Mouse (Mus musculus) neural tube, embryonic 12.5 days (tissue): ENCODE measurements around the gene Hipk4. TPM values are rescaled to one million over a fixed set of nuclear protein-coding genes. Genes with fewer than 3 reads are reported as not detected.
A peak's percentile ranks its signal among the peaks of the same experiment; 100 is the strongest.

ENCODE experiments used
- ATAC-seq: fragments of 200-750 bp; cut with Nextera tagmentation; 2 replicates; pipeline ENCODE4 v1.8.0; 2017; ENCODE audit warnings: low read depth, mild to moderate bottlenecking, moderate TSS enrichment, moderate library complexity; ENCODE audit not compliant: low FRiP score
- H3K27ac ChIP-seq: fragments of 300-500 bp; sonication (generic); 2 replicates; pipeline ENCODE4 v1.5.1; 2016
- H3K27me3 ChIP-seq: fragments of 300-500 bp; sonication (generic); replicated peaks from 2 replicates; pipeline ENCODE4 v1.6.1; 2016; ENCODE audit warnings: mild to moderate bottlenecking
- H3K36me3 ChIP-seq: fragments of 300-500 bp; sonication (generic); 2 replicates; pipeline ENCODE4 v1.6.1; 2016; ENCODE audit warnings: mild to moderate bottlenecking
- H3K4me1 ChIP-seq: fragments of 300-500 bp; sonication (generic); 2 replicates; pipeline ENCODE4 v1.6.1; 2016
- H3K4me2 ChIP-seq: fragments of 300-500 bp; sonication (generic); replicated peaks from 2 replicates; pipeline ENCODE4 v1.6.1; 2016; ENCODE audit warnings: mild to moderate bottlenecking
- H3K4me3 ChIP-seq: fragments of 300-500 bp; sonication (generic); 2 replicates; pipeline ENCODE4 v1.5.1; 2016
- H3K9ac ChIP-seq: fragments of 300-500 bp; sonication (generic); 2 replicates; pipeline ENCODE4 v1.6.1; 2016; ENCODE audit warnings: mild to moderate bottlenecking
- H3K9me3 ChIP-seq: fragments of 300-500 bp; sonication (generic); 2 replicates; pipeline ENCODE4 v1.6.1; 2016; ENCODE audit warnings: mild to moderate bottlenecking
- WGBS: fragments of 180-500 bp; shearing (Covaris S2); methylation state at CpG from one replicate; pipeline ENCODE4 v1.1.7; 2016; 5-methylcytosine and 5-hydroxymethylcytosine counted together
- polyA plus RNA-seq: library from polyadenylated mRNA; unstranded; fragments of >200 nt; fragmentation: Nextera tagmentation; extraction: Ambion mirVana; gene quantifications from 2 replicates; pipeline ENCODE4 v1.2.1, GENCODE M21; 2016

Gene Hipk4
- polyA plus RNA-seq, 1 experiment from 2014 or later: 0.44 TPM

DNA sequence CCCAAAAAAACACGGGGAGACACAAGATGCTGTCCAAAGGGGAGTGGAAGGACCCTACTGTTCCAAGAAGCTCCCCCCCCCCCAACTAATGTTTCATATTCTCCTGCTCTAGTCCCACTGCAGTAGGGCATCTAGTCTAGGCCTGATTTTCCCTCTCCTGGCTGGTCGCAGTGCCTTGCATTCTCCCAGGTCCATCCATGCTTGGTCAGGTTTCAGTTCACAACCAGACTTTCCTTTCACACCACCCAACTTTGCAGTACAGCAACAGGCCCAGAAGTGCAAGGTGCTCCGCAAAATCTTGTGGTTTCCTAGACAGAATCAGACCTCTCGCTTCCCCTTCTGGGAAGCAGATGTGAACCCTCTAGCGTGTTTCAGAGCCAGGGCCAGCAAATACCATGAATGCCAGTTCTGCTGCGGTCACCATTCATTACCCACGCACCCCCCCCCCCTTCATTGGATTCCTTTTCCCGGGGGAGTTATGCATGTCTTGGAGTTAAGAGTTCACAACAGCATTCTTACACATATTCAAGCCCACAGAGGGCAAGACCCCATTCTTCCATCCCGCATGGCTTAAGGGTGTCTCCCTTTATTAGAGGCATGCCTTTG, 16.2 kb upstream of the Hipk4 start:
- Histone ChIP-seq H3K9ac (0 out of 2 replicates have a peak overlapping the region, but pooled peaks have one; percentile 13), H3K27ac (no peak overlapping the region), H3K27me3 (no peaks in the 10 kb centered on the region), H3K4me2 (peak overlapping the region; percentile 70), H3K9me3 (no peaks in the 10 kb centered on the region), H3K36me3 (no peaks in the 10 kb centered on the region), H3K4me1 (peaks cover 6% of the 10 kb centered on the region), H3K4me3 (0 out of 2 replicates have a peak overlapping the region, but pooled peaks have one; percentile 49)
- WGBS: 50% methylated on average over 9 of the region's 9 CpGs
- ATAC-seq: peak; percentile 11; the same call in 1 of the 2 replicates

GRCm38 (mm10) chr7:27507711-27508647, 15.1 kb upstream of the Hipk4 start:
- peaks cover 6% of the 10 kb centered on the region for H3K4me1 ChIP-seq
- no peaks in the 10 kb centered on the region for H3K27me3 ChIP-seq

GRCm38 (mm10) chr7:27508648-27509005, 14.4 kb upstream of the Hipk4 start:
- H3K27me3 ChIP-seq: no peaks in the 10 kb centered on the region
- H3K4me1 ChIP-seq: peaks cover 6% of the 10 kb centered on the region
- no peak overlapping the region for H3K9ac ChIP-seq
- 21% methylated on average over 6 of the region's 6 CpGs for WGBS
- no peaks in the 10 kb centered on the region for H3K9me3 ChIP-seq
- no peaks in the 10 kb centered on the region for H3K36me3 ChIP-seq
- no peak overlapping the region for H3K27ac ChIP-seq
- peak overlapping the region; percentile 49; the same call in 1 of the 2 replicates for H3K4me3 ChIP-seq
- ATAC-seq: peak; percentile 57
- H3K4me2 ChIP-seq: peak overlapping the region; percentile 70

More at GRCm38 (mm10) chr7:27507711-27508647, 15.1 kb upstream of the Hipk4 start:
- peak; percentile 88 for ATAC-seq
- Histone ChIP-seq H3K27ac (peak overlapping the region; percentile 89), H3K9ac (peak overlapping the region; percentile 58), H3K4me2 (peak overlapping the region; percentile 70), H3K9me3 (no peaks in the 10 kb centered on the region), H3K36me3 (no peaks in the 10 kb centered on the region), H3K4me3 (peak overlapping the region; percentile 49)
- 1% methylated on average over 54 of the region's 54 CpGs for WGBS

- Histone ChIP-seq H3K9me3 (no peaks in the 10 kb centered on the region), H3K4me3 (no peak overlapping the region), H3K27ac (no peak overlapping the region), H3K9ac (no peak overlapping the region), H3K27me3 (no peaks in the 10 kb centered on the region), H3K4me2 (no peak overlapping the region), H3K36me3 (no peaks in the 10 kb centered on the region), H3K4me1 (peaks cover 6% of the 10 kb centered on the region)
- no peak for ATAC-seq
- 89% methylated on average over 2 of the region's 2 CpGs for WGBS
Observed at GRCm38 (mm10) chr7:27510809-27511208, 12.3 kb upstream of the Hipk4 start.

DNA sequence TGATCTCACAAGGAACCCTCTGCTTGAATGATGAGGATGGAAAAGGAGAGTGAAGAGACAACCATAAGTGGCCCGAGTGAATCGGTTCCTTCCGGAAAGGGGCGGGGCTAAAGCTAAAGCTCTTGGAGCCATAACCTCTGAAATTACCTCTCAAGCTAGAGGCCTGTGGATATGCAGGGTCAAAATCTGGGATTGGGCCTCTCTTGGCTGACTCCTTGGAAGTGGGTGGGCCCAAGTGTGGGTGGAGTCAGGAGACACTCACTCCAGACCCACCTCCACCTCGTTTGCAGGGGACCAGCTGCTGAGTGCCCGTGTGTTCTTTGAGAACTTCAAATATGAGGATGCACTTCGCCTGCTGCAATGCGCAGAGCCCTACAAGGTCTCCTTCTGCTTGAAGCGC, 8.1 kb upstream of the Hipk4 start:
- H3K36me3 ChIP-seq: no peaks in the 10 kb centered on the region
- WGBS: 72% methylated on average over 9 of the region's 9 CpGs
- no peak overlapping the region for H3K4me3 ChIP-seq
- ATAC-seq: no peak
- H3K4me1 ChIP-seq: no peaks in the 10 kb centered on the region
- no peak overlapping the region for H3K4me2 ChIP-seq
- no peak overlapping the region for H3K27ac ChIP-seq
- H3K27me3 ChIP-seq: no peaks in the 10 kb centered on the region
- no peak overlapping the region for H3K9ac ChIP-seq
- H3K9me3 ChIP-seq: no peaks in the 10 kb centered on the region

DNA sequence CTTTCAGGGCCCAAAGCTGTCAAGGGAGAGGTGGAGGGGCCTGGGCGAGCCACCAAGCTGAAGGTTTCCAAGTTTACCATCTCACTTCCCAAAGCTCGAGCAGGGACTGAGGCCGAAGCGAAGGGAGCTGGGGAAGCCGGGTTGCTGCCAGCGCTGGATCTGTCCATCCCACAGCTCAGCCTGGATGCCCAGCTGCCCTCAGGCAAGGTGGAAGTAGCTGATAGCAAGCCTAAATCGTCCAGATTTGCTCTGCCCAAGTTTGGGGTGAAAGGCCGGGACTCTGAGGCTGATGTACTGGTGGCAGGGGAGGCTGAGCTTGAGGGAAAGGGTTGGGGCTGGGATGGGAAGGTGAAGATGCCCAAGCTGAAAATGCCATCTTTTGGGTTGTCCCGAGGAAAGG, 4.8 kb upstream of the Hipk4 start:
- Histone ChIP-seq H3K27ac (no peak overlapping the region), H3K36me3 (no peaks in the 10 kb centered on the region)
- ATAC-seq: no peak

GRCm38 (mm10) chr7:27520104-27520503, 3.0 kb upstream of the Hipk4 start:
- Histone ChIP-seq H3K27me3 (no peaks in the 10 kb centered on the region), H3K9me3 (no peaks in the 10 kb centered on the region)

More for the DNA sequence above, 4.8 kb upstream of the Hipk4 start:
- Histone ChIP-seq H3K9me3 (no peaks in the 10 kb centered on the region), H3K4me1 (no peaks in the 10 kb centered on the region), H3K9ac (no peak overlapping the region), H3K4me3 (no peak overlapping the region), H3K27me3 (no peaks in the 10 kb centered on the region), H3K4me2 (no peak overlapping the region)
- 87% methylated on average over 9 of the region's 9 CpGs for WGBS

GRCm38 (mm10) chr7:27520599-27520998, 2.5 kb upstream of the Hipk4 start:
- Histone ChIP-seq H3K4me3 (no peak overlapping the region), H3K4me1 (no peaks in the 10 kb centered on the region), H3K27ac (no peak overlapping the region), H3K9me3 (no peaks in the 10 kb centered on the region), H3K4me2 (no peak overlapping the region), H3K27me3 (no peaks in the 10 kb centered on the region), H3K9ac (no peak overlapping the region), H3K36me3 (no peaks in the 10 kb centered on the region)
- ATAC-seq: no peak
- 74% methylated on average over 1 of the region's 1 CpGs for WGBS

More at GRCm38 (mm10) chr7:27520104-27520503, 3.0 kb upstream of the Hipk4 start:
- Histone ChIP-seq H3K4me3 (no peak overlapping the region), H3K9ac (no peak overlapping the region), H3K27ac (no peak overlapping the region), H3K4me2 (no peak overlapping the region), H3K4me1 (no peaks in the 10 kb centered on the region), H3K36me3 (no peaks in the 10 kb centered on the region)
- no peak for ATAC-seq

DNA sequence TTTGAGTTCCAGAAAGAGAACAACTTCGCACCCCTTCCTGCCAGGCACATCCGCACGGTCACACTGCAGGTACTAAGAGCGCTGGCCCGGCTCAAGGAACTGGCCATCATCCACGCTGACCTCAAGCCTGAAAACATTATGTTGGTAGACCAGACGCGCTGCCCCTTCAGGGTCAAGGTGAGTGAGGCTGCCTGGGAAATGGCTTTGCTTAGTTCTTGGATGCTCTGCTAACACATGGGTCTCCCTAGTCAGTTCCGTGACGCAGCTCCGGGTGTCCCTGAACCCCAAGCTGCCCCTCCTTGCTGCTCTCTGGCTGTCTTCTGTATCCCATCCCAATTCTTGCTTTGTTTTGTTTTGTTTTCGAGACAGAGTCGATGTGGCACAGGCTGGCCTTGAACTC, 738 bp downstream of the Hipk4 start:
- WGBS: 95% methylated on average over 13 of the region's 13 CpGs

GRCm38 (mm10) chr7:27526039-27526827, 3.2 kb downstream of the Hipk4 start:
- H3K9ac ChIP-seq: no peak overlapping the region
- ATAC-seq: peak; percentile 45; the same call in 1 of the 2 replicates
- no peaks in the 10 kb centered on the region for H3K27me3 ChIP-seq
- no peak overlapping the region for H3K4me3 ChIP-seq
- WGBS: 24% methylated on average over 10 of the region's 10 CpGs
- H3K9me3 ChIP-seq: no peaks in the 10 kb centered on the region
- H3K36me3 ChIP-seq: peaks cover 19% of the 10 kb centered on the region
- no peaks in the 10 kb centered on the region for H3K4me1 ChIP-seq
- no peak overlapping the region for H3K27ac ChIP-seq
- H3K4me2 ChIP-seq: no peak overlapping the region

More for the DNA sequence above, 738 bp downstream of the Hipk4 start:
- ATAC-seq: no peak
- no peak overlapping the region for H3K4me3 ChIP-seq
- no peak overlapping the region for H3K27ac ChIP-seq
- H3K27me3 ChIP-seq: no peaks in the 10 kb centered on the region
- no peaks in the 10 kb centered on the region for H3K4me1 ChIP-seq
- H3K9ac ChIP-seq: no peak overlapping the region
- no peaks in the 10 kb centered on the region for H3K36me3 ChIP-seq
- H3K4me2 ChIP-seq: no peak overlapping the region
- H3K9me3 ChIP-seq: no peaks in the 10 kb centered on the region

DNA sequence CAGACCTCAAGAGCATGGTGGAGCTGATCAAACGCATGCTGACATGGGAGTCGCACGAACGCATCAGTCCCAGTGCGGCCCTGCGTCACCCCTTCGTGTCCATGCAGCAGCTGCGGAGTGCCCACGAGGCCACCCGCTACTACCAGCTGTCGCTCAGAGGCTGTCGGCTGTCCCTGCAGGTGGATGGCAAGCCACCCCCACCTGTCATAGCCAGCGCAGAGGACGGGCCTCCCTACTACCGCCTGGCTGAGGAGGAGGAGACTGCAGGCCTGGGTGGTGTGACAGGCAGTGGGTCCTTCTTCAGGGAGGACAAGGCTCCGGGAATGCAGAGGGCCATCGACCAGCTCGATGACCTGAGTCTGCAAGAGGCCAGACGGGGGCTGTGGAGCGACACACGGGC, 6.0 kb downstream of the Hipk4 start:
- Histone ChIP-seq H3K9ac (no peak overlapping the region), H3K4me3 (no peak overlapping the region), H3K27me3 (no peaks in the 10 kb centered on the region), H3K36me3 (peaks cover 43% of the 10 kb centered on the region), H3K27ac (no peak overlapping the region), H3K4me2 (no peak overlapping the region), H3K9me3 (no peaks in the 10 kb centered on the region), H3K4me1 (no peaks in the 10 kb centered on the region)
- no peak for ATAC-seq
- 83% methylated on average over 21 of the region's 21 CpGs for WGBS

GRCm38 (mm10) chr7:27530937-27531336, 7.9 kb downstream of the Hipk4 start:
- Histone ChIP-seq H3K9ac (no peak overlapping the region), H3K27ac (no peak overlapping the region), H3K4me1 (no peaks in the 10 kb centered on the region), H3K4me2 (no peak overlapping the region), H3K27me3 (no peaks in the 10 kb centered on the region), H3K4me3 (no peak overlapping the region), H3K9me3 (no peaks in the 10 kb centered on the region), H3K36me3 (peaks cover 58% of the 10 kb centered on the region)
- 75% methylated on average over 3 of the region's 3 CpGs for WGBS
- no peak for ATAC-seq
